Mouse (Mus musculus): ENCODE data around the gene Gdap1l1. TPM values are rescaled to one million over a fixed set of nuclear protein-coding genes. Genes with fewer than 3 reads are reported as not detected.

Gene Gdap1l1
- polyA plus RNA-seq, 1 experiment from 2014 or later: 0.54 TPM

DNA sequence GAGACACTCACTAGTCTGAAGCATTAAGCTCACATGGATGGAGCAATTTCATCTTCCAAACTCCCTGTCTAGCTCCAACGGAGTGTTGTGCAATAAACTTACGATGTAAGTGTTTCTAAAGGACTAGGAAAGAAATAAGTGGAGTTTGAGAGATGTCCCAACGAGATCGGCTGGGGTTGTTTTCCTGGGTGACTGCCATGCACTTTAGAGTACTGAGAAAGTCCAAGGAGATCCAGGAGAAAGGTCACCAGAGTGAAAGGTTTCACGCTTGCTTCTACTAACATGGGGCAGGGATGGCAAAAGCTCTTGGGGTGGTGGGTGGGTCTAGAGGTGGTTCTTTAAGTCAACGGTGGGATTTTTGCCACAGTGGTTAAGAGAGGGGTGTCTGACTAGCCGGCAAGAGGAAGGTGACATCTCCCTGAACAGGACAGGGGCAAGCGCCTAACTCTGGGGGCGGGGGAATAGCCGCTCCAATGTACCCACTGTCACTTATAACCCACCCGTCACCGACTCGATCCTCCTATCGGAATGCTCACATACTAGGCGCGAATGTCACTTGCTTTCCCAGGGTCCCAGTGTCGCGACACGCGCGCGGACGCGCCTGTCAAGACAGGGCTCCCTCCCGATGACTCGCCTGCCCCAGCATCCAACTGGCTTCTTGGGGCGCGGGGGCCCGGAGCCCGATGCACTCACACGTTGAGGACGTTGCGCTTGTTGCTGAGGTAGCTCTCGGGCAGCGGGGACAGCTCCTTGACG lies 33.6 kb downstream of the Gdap1l1 start:
- WGBS: 4% methylated on average over 36 of the region's 36 CpGs
- peak overlapping the region; percentile 83 for H3K9ac ChIP-seq (ENCODE audit: low read length)
- H3K36me3 ChIP-seq (ENCODE audit: control insufficient read depth, insufficient read depth, low read length): peaks cover 29% of the 10 kb centered on the region
- H3K9me3 ChIP-seq (ENCODE audit: control insufficient read depth, low read length): no peaks in the 10 kb centered on the region
- peak; percentile 31 for ATAC-seq (ENCODE audit: insufficient number of reproducible peaks, insufficient read depth, low FRiP score, low read depth)
- no peaks in the 10 kb centered on the region for H3K27me3 ChIP-seq (ENCODE audit: control insufficient read depth, insufficient read depth, low read length)
- H3K4me3 ChIP-seq (ENCODE audit: control insufficient read depth in 1 of 2, insufficient read depth in 1 of 2, low read depth in 1 of 2, low read length in 2 of 2): peak overlapping the region; percentile 73 to 84
- peaks cover 9 to 10% of the 10 kb centered on the region in 2 experiments for H3K4me1 ChIP-seq (ENCODE audit: control insufficient read depth in 2 of 2, insufficient read depth in 2 of 2, low read length in 2 of 2)
- H3K27ac ChIP-seq (replicated peaks in 1 of 2; ENCODE audit: control insufficient read depth in 1 of 2, insufficient read depth in 1 of 2, low read depth in 2 of 2, low read length in 2 of 2): peak overlapping the region; percentile 50 to 61
- peak overlapping the region; percentile 71 for H3K4me2 ChIP-seq (ENCODE audit: low read length)

DNA sequence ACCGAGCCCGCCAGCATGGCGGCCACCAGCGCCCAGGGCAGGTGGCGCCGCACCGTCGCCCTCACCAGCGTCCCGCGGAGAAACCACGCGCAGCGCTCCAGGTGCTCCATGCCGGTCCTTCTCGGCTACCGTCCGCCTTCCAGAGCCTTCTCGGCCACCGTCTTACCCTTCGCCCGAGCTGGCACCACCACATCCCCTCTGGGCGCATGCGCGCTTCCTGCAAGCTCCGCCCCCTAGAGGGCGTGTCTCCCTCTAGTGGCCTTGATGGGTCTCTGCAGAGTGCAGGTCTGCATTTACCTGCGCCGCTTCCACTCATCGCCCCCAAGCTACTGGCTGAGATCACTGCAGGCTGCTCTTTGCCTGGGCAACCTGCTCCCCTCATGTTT lies 34.2 kb downstream of the Gdap1l1 start, which contains the start of gene Fitm2:
Gene Fitm2 (minus strand): TSS at position 164 of the 386 bp plus-strand sequence.
- peaks cover 25% of the 10 kb centered on the region for H3K36me3 ChIP-seq (ENCODE audit: control insufficient read depth, insufficient read depth, low read length)
- under 1% methylated on average over 30 of the region's 30 CpGs for WGBS
- peak within 1 kb of the TSS; percentile 50 to 61 for H3K27ac ChIP-seq (replicated peaks in 1 of 2; ENCODE audit: control insufficient read depth in 1 of 2, insufficient read depth in 1 of 2, low read depth in 2 of 2, low read length in 2 of 2)
- ATAC-seq (ENCODE audit: insufficient number of reproducible peaks, insufficient read depth, low FRiP score, low read depth): peak; percentile 86
- peak within 1 kb of the TSS; percentile 73 to 84 for H3K4me3 ChIP-seq (ENCODE audit: control insufficient read depth in 1 of 2, insufficient read depth in 1 of 2, low read depth in 1 of 2, low read length in 2 of 2)
- H3K9ac ChIP-seq (ENCODE audit: low read length): peak within 1 kb of the TSS; percentile 83
- no peaks in the 10 kb centered on the region for H3K27me3 ChIP-seq (ENCODE audit: control insufficient read depth, insufficient read depth, low read length)
- peak within 1 kb of the TSS; percentile 71 for H3K4me2 ChIP-seq (ENCODE audit: low read length)
- H3K4me1 ChIP-seq (ENCODE audit: control insufficient read depth in 2 of 2, insufficient read depth in 2 of 2, low read length in 2 of 2): peaks cover 9 to 10% of the 10 kb centered on the region in 2 experiments
- H3K9me3 ChIP-seq (ENCODE audit: control insufficient read depth, low read length): no peaks in the 10 kb centered on the region

DNA sequence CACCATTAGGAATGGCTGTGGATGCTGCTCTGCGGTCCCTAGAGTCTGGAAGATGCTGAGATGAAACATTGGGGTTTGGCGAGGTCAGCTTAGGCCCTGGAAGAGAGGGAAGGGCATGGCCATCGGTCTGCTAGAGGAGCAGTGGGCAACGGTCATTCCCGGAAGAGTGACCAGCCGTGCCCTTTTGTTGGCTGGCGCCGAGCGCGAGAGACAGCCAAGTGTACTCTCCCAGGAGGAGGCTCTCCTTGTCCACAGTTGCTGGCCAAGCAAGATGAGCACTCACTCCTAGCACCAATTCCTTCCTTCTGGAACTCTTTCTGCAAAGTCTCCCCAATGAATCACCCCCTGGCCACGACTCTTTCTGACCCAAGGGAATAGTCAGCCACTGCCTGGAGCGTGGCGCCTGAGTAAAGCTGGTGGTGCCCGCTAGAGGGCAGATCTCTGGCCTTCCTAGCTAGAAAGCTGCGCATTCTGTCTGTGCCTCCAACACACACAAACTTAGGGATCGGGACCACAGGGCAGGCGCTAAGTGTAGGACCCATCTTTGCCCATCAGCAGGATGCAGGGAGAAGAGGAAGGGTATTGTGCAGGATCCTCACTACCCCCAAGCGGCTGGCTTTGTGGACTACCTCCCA lies 42.0 kb downstream of the Gdap1l1 start:
- no peak for ATAC-seq (ENCODE audit: insufficient number of reproducible peaks, insufficient read depth, low FRiP score, low read depth)
- H3K9ac ChIP-seq (ENCODE audit: low read length): no peak overlapping the region
- H3K4me1 ChIP-seq (ENCODE audit: control insufficient read depth in 2 of 2, insufficient read depth in 2 of 2, low read length in 2 of 2): peaks cover 3 to 8% of the 10 kb centered on the region in 2 experiments; a peak in 3 of 4 replicates
- no peak overlapping the region for H3K4me3 ChIP-seq (ENCODE audit: control insufficient read depth in 1 of 2, insufficient read depth in 1 of 2, low read depth in 1 of 2, low read length in 2 of 2)
- no peak overlapping the region for H3K27ac ChIP-seq (replicated peaks in 1 of 2; ENCODE audit: control insufficient read depth in 1 of 2, insufficient read depth in 1 of 2, low read depth in 2 of 2, low read length in 2 of 2)
- no peak overlapping the region for H3K4me2 ChIP-seq (ENCODE audit: low read length)
- WGBS: 46% methylated on average over 18 of the region's 18 CpGs
- H3K36me3 ChIP-seq (ENCODE audit: control insufficient read depth, insufficient read depth, low read length): no peaks in the 10 kb centered on the region
- H3K27me3 ChIP-seq (ENCODE audit: control insufficient read depth, insufficient read depth, low read length): peaks cover 23% of the 10 kb centered on the region
- no peaks in the 10 kb centered on the region for H3K9me3 ChIP-seq (ENCODE audit: control insufficient read depth, low read length)

DNA sequence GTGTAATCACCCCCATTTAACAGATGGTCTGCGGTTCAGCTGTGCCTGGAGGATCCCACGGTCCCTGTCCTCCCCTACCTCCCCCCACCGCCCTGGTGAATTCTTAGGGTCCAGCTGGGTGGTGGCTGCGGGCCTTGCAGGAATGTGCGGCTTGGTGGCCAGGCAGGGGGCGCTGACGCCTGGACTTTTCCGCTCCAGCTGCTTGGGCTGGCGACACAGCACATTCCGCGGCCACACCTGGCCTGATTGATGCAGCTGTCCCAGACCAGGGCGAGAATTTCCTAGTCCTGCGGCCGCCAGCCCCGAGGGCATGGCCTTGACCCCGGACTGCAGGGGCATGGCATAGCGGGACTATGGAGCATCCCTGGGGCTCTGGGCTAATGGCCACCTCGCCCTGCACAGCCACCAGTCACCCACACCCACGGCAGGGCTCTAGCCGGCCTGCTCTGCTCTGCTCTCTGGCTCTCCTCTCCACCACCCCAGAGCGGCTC lies 43.3 kb downstream of the Gdap1l1 start:
- no peaks in the 10 kb centered on the region for H3K9me3 ChIP-seq (ENCODE audit: control insufficient read depth, low read length)
- H3K27me3 ChIP-seq (ENCODE audit: control insufficient read depth, insufficient read depth, low read length): peaks cover 23% of the 10 kb centered on the region
- no peak; the same call in 1 of the 2 replicates for ATAC-seq (ENCODE audit: insufficient number of reproducible peaks, insufficient read depth, low FRiP score, low read depth)
- H3K36me3 ChIP-seq (ENCODE audit: control insufficient read depth, insufficient read depth, low read length): no peaks in the 10 kb centered on the region
- H3K9ac ChIP-seq (ENCODE audit: low read length): no peak overlapping the region
- H3K27ac ChIP-seq (replicated peaks in 1 of 2; ENCODE audit: control insufficient read depth in 1 of 2, insufficient read depth in 1 of 2, low read depth in 2 of 2, low read length in 2 of 2): no peak overlapping the region
- H3K4me1 ChIP-seq (ENCODE audit: control insufficient read depth in 2 of 2, insufficient read depth in 2 of 2, low read length in 2 of 2): peaks cover 3 to 8% of the 10 kb centered on the region in 2 experiments; a peak in 3 of 4 replicates
- peak overlapping the region; percentile 4 to 20; a peak in 3 of 4 replicates for H3K4me3 ChIP-seq (ENCODE audit: control insufficient read depth in 1 of 2, insufficient read depth in 1 of 2, low read depth in 1 of 2, low read length in 2 of 2)
- WGBS: 2% methylated on average over 21 of the region's 21 CpGs
- peak overlapping the region; percentile 61 for H3K4me2 ChIP-seq (ENCODE audit: low read length)

DNA sequence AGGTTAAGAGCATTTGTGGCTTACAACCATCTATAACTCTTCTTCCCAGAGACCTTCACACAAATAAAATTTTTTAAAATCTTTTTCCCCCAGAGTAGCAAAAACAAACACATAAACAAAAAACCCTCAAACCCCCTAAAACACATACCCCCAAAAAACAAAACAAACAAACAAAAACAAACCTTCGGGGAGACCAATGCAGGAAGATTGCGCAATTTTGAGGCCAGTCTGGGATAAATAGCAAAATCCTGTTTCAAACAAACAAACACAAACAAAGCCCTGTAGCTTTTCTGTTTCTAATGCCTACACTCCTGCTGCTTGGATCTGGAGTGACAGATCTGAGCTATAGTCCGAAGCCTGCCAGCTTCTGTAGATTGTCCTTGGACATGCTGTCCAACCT lies 49.1 kb downstream of the Gdap1l1 start:
- Histone ChIP-seq H3K9me3 (ENCODE audit: control insufficient read depth, low read length) (no peaks in the 10 kb centered on the region), H3K4me1 (ENCODE audit: control insufficient read depth in 2 of 2, insufficient read depth in 2 of 2, low read length in 2 of 2) (no peaks in the 10 kb centered on the region), H3K4me3 (ENCODE audit: control insufficient read depth in 1 of 2, insufficient read depth in 1 of 2, low read depth in 1 of 2, low read length in 2 of 2) (no peak overlapping the region), H3K27ac (replicated peaks in 1 of 2; ENCODE audit: control insufficient read depth in 1 of 2, insufficient read depth in 1 of 2, low read depth in 2 of 2, low read length in 2 of 2) (no peak overlapping the region), H3K27me3 (ENCODE audit: control insufficient read depth, insufficient read depth, low read length) (peaks cover 7% of the 10 kb centered on the region; the same call in 1 of the 2 replicates), H3K9ac (ENCODE audit: low read length) (no peak overlapping the region), H3K36me3 (ENCODE audit: control insufficient read depth, insufficient read depth, low read length) (no peaks in the 10 kb centered on the region), H3K4me2 (ENCODE audit: low read length) (no peak overlapping the region)
- ATAC-seq (ENCODE audit: insufficient number of reproducible peaks, insufficient read depth, low FRiP score, low read depth): no peak
- WGBS: 82% methylated on average over 3 of the region's 3 CpGs

- Histone ChIP-seq H3K9me3 (ENCODE audit: control insufficient read depth, low read length) (no peaks in the 10 kb centered on the region), H3K4me1 (ENCODE audit: control insufficient read depth in 2 of 2, insufficient read depth in 2 of 2, low read length in 2 of 2) (no peaks in the 10 kb centered on the region), H3K27ac (replicated peaks in 1 of 2; ENCODE audit: control insufficient read depth in 1 of 2, insufficient read depth in 1 of 2, low read depth in 2 of 2, low read length in 2 of 2) (no peak overlapping the region), H3K27me3 (ENCODE audit: control insufficient read depth, insufficient read depth, low read length) (0 out of 2 replicates have a peak, but pooled peaks cover 3% of the 10 kb centered on the region), H3K4me3 (ENCODE audit: control insufficient read depth in 1 of 2, insufficient read depth in 1 of 2, low read depth in 1 of 2, low read length in 2 of 2) (no peak overlapping the region), H3K9ac (ENCODE audit: low read length) (no peak overlapping the region), H3K4me2 (ENCODE audit: low read length) (no peak overlapping the region), H3K36me3 (ENCODE audit: control insufficient read depth, insufficient read depth, low read length) (no peaks in the 10 kb centered on the region)
- 51% methylated on average over 5 of the region's 5 CpGs for WGBS
- ATAC-seq (ENCODE audit: insufficient number of reproducible peaks, insufficient read depth, low FRiP score, low read depth): no peak
These were observed 51.5 kb downstream of the Gdap1l1 start for GRCm38 (mm10) chr2:163489725-163490291.

- H3K36me3 ChIP-seq (ENCODE audit: control insufficient read depth, insufficient read depth, low read length): no peaks in the 10 kb centered on the region
- H3K4me2 ChIP-seq (ENCODE audit: low read length): no peak overlapping the region
- no peak for ATAC-seq (ENCODE audit: insufficient number of reproducible peaks, insufficient read depth, low FRiP score, low read depth)
- 0 out of 2 replicates have a peak, but pooled peaks cover 3% of the 10 kb centered on the region for H3K27me3 ChIP-seq (ENCODE audit: control insufficient read depth, insufficient read depth, low read length)
- no peak overlapping the region for H3K9ac ChIP-seq (ENCODE audit: low read length)
- H3K4me1 ChIP-seq (ENCODE audit: control insufficient read depth in 2 of 2, insufficient read depth in 2 of 2, low read length in 2 of 2): no peaks in the 10 kb centered on the region
- 91% methylated on average over 17 of the region's 17 CpGs for WGBS
- H3K4me3 ChIP-seq (ENCODE audit: control insufficient read depth in 1 of 2, insufficient read depth in 1 of 2, low read depth in 1 of 2, low read length in 2 of 2): no peak overlapping the region
- H3K9me3 ChIP-seq (ENCODE audit: control insufficient read depth, low read length): no peaks in the 10 kb centered on the region
- H3K27ac ChIP-seq (replicated peaks in 1 of 2; ENCODE audit: control insufficient read depth in 1 of 2, insufficient read depth in 1 of 2, low read depth in 2 of 2, low read length in 2 of 2): no peak overlapping the region
These were observed 52.4 kb downstream of the Gdap1l1 start for GRCm38 (mm10) chr2:163490656-163491055.

All from heart, embryonic 14.5 days (tissue).